Mouse (Mus musculus): ENCODE measurements at regions not wholly inside any gene's neighbourhood (a gene's known extent, or its start where the extent isn't known, plus 50 kb on each side); places are given as distances from the start of the nearest gene placed in this dataset.

- no peak for TF ChIP-seq CTCF (IDR thresholded peaks at IDR 0.05; ENCODE audit: control insufficient read depth, insufficient read depth, insufficient replicate concordance, low read depth, low read length)
- no peak for TF ChIP-seq POLR2A (IDR thresholded peaks at IDR 0.05; ENCODE audit: control insufficient read depth, low read depth, low read length)
These were observed 121.0 kb downstream of the Gxylt1 start for GRCm38 (mm10) chr15:93154022-93154421.
